Mouse (Mus musculus): ENCODE data around the gene Snd1. TPM values are rescaled to one million over a fixed set of nuclear protein-coding genes. Genes with fewer than 3 reads are reported as not detected.
A peak's percentile ranks its signal among the peaks of the same experiment; 100 is the strongest.

Gene Snd1
- total RNA-seq, 2 experiments from 2014 or later = 76.7 to 77.9 TPM

DNA sequence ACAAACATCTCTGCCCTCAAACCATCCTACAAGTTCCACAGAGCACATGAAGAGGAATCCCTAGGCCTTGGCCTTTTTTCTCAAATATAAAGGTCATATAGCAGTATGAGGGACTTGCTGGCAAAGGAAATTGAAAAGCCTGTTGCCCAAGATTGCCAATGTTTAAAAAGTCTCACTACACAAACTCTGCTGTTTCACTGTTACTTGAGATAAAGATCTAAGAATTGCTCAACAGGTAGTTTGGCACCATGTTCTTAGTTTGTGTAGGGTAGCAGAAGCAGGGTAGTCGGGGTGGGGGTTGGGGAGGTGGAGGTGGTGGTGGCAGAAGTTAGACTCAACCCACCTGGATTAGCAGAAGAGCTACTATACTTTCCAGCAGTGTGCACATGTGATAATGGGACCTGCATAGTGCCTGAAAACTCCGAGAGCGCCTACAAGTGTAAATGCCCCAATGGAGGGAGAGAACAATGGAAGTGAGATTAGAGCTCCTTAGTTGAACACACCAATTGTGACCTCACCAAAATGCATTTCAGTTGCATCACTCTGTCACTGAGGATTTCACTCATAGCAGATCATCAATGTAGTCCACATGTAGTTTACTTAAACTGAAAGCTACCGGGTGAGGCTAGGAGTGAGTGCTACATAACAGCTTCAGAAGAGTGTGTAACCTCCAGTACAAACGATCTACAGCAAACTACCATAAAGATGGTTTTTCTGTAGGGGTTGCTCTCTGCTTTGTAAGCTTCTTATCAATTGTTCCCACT is 259.1 kb downstream of the Snd1 start:
- TF ChIP-seq CTCF (IDR thresholded peaks at IDR 0.05) = no peak
- Histone ChIP-seq H3K27ac (no peak overlapping the region), H3K4me3 (no peak overlapping the region)
- no peak for DNase-seq (ENCODE audit: extremely low spot score in 1 of 2, low spot score in 2 of 2)
- intact Hi-C loops (cut with DNase I) = no loop called here

DNA sequence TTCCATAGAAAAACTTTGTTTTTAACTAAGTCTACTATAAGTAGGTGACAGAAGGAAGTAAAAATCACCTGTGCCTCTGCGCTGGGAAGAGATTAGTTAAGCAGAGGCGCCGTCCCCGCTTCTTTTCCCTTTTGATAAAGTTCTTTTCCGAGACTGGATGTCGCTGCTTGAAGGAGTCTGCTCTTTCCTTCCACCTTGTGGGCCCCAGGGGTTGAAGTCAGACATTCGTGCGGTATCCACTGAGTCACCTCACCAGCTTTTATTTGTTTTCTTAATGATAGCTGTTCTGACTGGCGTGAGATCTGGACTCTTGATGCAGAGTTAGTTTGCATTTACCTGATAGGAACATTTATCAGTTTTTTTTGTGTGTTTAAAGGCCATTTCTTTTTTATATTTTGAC is 260.2 kb downstream of the Snd1 start:
- no peak overlapping the region for H3K27ac ChIP-seq
- TF ChIP-seq CTCF (IDR thresholded peaks at IDR 0.05) = no peak
- DNase-seq (ENCODE audit: extremely low spot score in 1 of 2, low spot score in 2 of 2) = no peak
- no peak overlapping the region for H3K4me3 ChIP-seq
- intact Hi-C loops (cut with DNase I) = no loop called here

DNA sequence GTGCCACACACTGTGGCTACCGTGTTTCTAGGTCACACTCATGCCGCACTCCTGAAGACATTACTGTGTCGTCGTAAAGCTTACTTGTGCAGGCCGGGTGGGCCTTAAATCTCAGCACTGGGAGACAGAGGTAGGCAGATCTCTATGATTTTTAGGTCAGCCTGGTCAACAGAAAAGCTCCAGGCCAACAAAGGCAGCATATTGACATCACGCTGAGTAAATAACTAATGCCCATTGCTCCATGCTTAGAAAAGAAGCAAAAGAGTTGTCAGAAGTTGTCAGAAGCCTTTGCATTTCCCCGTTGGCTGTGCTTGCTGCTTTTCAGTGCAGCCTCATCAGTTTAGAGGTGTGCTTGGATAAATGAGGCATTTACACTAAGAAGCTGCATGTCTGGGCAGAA is 261.7 kb downstream of the Snd1 start:
- TF ChIP-seq CTCF (IDR thresholded peaks at IDR 0.05) = no peak
- intact Hi-C loops (cut with DNase I) = no loop called here
- no peak for DNase-seq (ENCODE audit: extremely low spot score in 1 of 2, low spot score in 2 of 2)
- H3K4me3 ChIP-seq = no peak overlapping the region
- H3K27ac ChIP-seq = no peak overlapping the region

DNA sequence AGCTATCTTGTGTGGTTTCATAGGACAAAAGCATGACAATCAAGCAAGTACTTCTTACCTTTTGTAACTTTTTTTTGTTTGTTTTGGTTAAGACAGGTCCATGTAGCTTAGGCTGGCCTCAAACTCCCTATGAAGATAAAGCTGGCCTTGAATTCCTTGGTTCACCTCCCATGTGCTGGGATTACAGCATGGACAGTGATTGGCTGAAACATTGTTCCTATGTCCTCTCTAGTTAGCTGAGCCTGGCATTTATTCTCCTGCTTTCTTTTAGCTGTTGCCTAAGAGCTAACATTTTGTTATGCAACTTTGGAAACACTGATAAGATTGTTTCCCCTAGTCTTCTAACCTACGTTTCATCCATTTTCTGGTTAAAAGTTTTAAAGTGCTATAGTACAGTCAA is 262.7 kb downstream of the Snd1 start:
- no peak for DNase-seq (ENCODE audit: extremely low spot score in 1 of 2, low spot score in 2 of 2)
- Histone ChIP-seq H3K27ac (no peak overlapping the region), H3K4me3 (no peak overlapping the region)
- intact Hi-C loops (cut with DNase I) = no loop called here
- TF ChIP-seq CTCF (IDR thresholded peaks at IDR 0.05) = no peak

DNA sequence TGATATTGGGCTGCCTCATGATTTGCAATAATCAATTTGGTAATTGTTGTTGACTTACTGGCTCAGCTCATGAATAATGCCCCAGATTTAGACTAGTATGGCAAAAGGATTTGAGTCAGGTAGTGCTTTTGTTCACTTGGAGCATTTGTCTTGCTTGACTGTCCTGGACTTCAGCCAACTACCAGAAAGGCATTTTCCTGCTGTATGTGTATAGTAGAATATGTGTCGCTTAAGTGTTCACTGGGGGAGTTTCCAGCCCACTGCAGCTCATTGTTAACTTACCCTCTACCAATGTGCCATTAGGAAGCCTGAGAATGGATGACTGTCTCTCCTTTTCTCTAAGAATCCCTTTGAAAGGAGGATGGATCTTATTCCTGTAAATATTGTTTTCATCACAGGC is 268.6 kb downstream of the Snd1 start:
- intact Hi-C loops (cut with DNase I) = no loop called here
- Histone ChIP-seq H3K4me3 (no peak overlapping the region), H3K27ac (no peak overlapping the region)
- no peak for TF ChIP-seq CTCF (IDR thresholded peaks at IDR 0.05)
- DNase-seq (ENCODE audit: extremely low spot score in 1 of 2, low spot score in 2 of 2) = no peak

DNA sequence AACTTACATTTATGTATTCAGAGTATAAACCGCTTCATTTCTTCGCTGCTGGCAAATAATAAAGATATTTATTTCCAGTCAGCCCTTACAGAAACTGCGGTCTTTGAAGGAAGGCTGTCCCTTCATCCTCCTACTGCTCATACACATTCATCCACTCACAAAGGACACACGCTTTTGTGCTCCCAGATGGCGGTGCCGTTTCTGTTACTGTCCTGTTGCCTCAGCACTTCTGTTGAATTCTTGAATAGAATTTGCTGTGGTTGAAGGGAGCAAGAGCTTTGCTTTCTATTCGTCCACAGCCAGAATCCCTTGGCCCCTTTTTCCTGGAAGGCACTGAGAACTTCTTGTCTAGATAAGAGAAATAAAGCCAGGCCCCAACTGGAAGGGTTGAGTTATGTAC is 270.9 kb downstream of the Snd1 start:
- TF ChIP-seq CTCF (IDR thresholded peaks at IDR 0.05) = no peak
- intact Hi-C loops (cut with DNase I) = no loop called here
- Histone ChIP-seq H3K27ac (peak overlapping the region; percentile 24; the same call in 1 of the 2 replicates), H3K4me3 (no peak overlapping the region)
- no peak for DNase-seq (ENCODE audit: extremely low spot score in 1 of 2, low spot score in 2 of 2)

DNA sequence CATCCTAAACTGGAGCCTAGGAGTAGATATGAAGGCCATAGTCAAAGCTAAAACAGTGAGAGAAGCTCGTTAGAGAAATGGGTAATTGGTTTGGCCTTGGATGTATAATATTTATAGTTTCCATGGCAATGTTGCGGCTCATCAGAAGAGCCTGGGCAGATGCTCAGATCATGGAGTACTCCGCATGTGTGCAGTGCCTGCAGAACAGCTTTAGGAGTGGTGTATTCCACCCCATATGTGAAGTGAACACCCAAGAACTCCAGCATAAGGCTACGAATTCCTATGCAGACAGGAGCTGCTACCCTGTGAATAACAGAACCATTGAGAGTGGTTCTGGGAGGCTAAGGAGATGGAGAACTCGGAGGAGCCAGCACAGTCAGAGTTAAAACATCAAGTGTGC is 272.1 kb downstream of the Snd1 start:
- intact Hi-C loops (cut with DNase I) = no loop called here
- Histone ChIP-seq H3K4me3 (no peak overlapping the region), H3K27ac (peak overlapping the region; percentile 40; the same call in 1 of the 2 replicates)
- no peak for DNase-seq (ENCODE audit: extremely low spot score in 1 of 2, low spot score in 2 of 2)
- TF ChIP-seq CTCF (IDR thresholded peaks at IDR 0.05) = no peak

DNA sequence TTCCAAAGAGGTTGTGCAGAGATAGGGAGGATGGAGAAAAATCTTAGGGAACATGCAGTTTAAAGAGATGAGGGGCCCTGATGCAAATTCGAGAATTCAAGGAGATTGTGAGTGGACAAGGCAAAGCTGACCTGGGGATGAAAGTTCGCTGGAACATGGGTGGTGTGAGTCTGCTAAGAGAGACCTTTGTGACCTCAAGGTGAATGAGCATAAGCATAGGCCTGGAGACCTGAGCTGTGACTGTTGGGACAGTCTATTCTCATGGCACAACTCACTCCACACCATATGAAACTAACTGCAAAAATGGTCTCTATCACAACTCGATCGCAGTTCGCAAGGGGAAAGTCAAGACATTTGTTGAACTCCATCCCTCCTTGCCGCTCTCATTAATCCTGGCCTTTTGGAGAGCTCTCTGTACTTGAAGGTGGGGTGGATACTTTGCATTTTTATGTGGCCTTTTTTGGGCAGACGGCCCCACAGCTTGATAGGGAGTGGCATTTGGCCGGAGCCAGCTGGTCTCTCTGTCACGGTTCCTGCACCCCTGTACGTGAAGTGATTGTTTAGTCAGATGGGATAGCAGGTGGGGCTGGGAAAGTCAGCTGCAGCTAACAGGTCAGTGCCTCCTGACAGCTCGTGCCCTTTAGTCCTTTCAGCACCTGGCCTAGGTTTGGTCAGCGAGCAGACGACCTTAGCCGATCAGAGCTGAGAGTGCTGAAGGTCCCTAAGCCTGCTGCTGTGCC is 273.2 kb downstream of the Snd1 start:
- no peak for DNase-seq (ENCODE audit: extremely low spot score in 1 of 2, low spot score in 2 of 2)
- no peak for TF ChIP-seq CTCF (IDR thresholded peaks at IDR 0.05)
- intact Hi-C loops (cut with DNase I) = no loop called here
- H3K27ac ChIP-seq = no peak overlapping the region
- no peak overlapping the region for H3K4me3 ChIP-seq

DNA sequence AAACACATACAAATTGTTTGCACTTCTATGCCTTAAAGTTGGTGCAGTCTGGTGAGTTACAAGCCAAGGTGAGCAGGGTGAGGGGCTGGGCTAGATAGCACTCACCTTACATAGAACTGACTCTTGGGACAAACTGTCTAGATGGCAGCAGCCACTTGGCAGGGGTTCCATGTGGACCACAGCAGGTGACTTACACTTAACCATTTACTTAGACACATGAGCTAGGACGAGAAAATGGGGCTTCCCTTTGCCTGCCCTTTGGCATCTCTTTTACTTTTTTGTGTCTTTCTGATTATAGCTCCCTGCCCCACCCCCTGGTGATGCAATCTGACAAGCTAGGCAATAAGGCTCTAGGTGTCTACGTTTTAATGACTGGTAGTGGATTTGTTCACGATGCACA is 274.3 kb downstream of the Snd1 start:
- no peak for TF ChIP-seq CTCF (IDR thresholded peaks at IDR 0.05)
- Histone ChIP-seq H3K4me3 (no peak overlapping the region), H3K27ac (no peak overlapping the region)
- DNase-seq (ENCODE audit: extremely low spot score in 1 of 2, low spot score in 2 of 2) = no peak
- intact Hi-C loops (cut with DNase I) = no loop called here

DNA sequence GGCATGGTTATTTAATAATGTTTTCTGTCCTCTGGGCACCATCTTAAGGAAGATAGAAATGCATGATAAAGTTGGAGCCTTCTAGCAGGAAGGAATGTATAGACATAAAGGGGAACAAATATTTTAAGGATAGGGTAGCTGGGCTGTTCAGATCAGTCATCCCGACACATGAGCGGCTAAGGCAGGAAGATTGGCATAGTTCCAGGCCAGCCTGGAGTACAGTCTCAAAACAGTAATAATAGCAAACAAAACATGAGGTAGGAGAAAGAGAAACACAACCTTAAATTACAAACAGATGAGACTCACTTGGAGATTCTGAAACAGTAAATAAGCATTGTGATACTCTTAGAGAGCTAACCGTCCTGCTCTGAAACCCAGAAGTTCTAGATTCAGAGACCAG is 276.2 kb downstream of the Snd1 start:
- Histone ChIP-seq H3K4me3 (no peak overlapping the region), H3K27ac (no peak overlapping the region)
- TF ChIP-seq CTCF (IDR thresholded peaks at IDR 0.05) = no peak
- intact Hi-C loops (cut with DNase I) = loop anchor here (5.0 kb wide), 1 partner anchor 194 kb away; no protein-coding TSS in a partner anchor
- DNase-seq (ENCODE audit: extremely low spot score in 1 of 2, low spot score in 2 of 2) = no peak

DNA sequence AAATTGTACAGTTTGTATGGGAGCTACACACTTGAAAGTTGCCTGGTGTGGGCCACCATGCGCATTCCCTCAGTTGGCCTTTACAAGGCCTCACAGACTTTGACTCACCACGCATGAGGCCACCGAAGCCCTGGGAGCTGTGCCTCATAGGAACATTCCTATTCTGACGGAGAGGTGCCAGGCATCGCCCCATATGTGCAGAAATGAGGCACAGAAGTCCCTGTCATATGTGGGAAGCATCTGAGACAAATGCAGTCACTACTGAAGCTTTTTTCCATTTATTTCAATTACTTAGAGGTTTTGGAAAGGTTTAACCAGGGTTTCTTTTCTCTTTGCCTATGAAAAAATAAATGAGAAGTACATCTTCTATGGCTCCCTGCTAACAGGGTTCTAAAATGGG is 278.3 kb downstream of the Snd1 start:
- H3K4me3 ChIP-seq = no peak overlapping the region
- intact Hi-C loops (cut with DNase I) = loop anchor here (1.0 to 5.0 kb wide), 2 partner anchors 48 to 196 kb away; no protein-coding TSS in a partner anchor
- peak; percentile 31 to 47 for DNase-seq (ENCODE audit: extremely low spot score in 1 of 2, low spot score in 2 of 2)
- peak overlapping the region; percentile 84 for H3K27ac ChIP-seq
- no peak for TF ChIP-seq CTCF (IDR thresholded peaks at IDR 0.05)

DNA sequence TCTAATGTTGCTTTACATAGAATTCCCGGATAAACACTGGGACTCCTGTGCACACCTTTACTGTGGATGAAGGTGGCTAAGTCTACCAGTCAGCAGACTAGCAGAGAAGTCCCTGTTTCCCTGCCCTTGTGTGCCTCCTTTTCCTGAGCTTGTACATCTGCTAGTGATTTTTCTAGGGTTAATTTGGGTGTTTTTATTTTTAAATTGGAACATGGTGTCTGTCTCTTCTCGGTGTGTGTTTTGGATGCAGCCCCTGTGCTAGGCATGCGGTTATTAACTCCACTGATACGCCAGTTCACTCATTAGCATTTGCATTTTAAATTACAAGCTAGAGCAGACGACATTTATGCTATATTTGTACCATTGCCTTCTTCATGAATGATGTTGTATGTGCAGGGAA is 278.7 kb downstream of the Snd1 start:
- DNase-seq (ENCODE audit: extremely low spot score in 1 of 2, low spot score in 2 of 2) = no peak
- Histone ChIP-seq H3K4me3 (no peak overlapping the region), H3K27ac (peak overlapping the region; percentile 84)
- TF ChIP-seq CTCF (IDR thresholded peaks at IDR 0.05) = no peak
- intact Hi-C loops (cut with DNase I) = loop anchor here (1.0 to 5.0 kb wide), 2 partner anchors 48 to 196 kb away; no protein-coding TSS in a partner anchor

Measured in left cerebral cortex, adult 2 months (tissue).